Mouse (Mus musculus): Measurements from ENCODE around the gene Alb. TPM values are rescaled to one million over a fixed set of nuclear protein-coding genes. Genes with fewer than 3 reads are reported as not detected.

Gene Alb
- total RNA-seq (2021), result 1 to 10 TPM in 1 of 2 experiments, under 1 TPM in 1; 0.48 to 1.8 TPM

- no peak for DNase-seq
- intact Hi-C loops (cut with DNase I), result no loop called here
Measured at GRCm38 (mm10) chr5:90460619-90461018, at the start of gene Alb. Gene Alb (plus strand): TSS chr5:90460897.

DNA sequence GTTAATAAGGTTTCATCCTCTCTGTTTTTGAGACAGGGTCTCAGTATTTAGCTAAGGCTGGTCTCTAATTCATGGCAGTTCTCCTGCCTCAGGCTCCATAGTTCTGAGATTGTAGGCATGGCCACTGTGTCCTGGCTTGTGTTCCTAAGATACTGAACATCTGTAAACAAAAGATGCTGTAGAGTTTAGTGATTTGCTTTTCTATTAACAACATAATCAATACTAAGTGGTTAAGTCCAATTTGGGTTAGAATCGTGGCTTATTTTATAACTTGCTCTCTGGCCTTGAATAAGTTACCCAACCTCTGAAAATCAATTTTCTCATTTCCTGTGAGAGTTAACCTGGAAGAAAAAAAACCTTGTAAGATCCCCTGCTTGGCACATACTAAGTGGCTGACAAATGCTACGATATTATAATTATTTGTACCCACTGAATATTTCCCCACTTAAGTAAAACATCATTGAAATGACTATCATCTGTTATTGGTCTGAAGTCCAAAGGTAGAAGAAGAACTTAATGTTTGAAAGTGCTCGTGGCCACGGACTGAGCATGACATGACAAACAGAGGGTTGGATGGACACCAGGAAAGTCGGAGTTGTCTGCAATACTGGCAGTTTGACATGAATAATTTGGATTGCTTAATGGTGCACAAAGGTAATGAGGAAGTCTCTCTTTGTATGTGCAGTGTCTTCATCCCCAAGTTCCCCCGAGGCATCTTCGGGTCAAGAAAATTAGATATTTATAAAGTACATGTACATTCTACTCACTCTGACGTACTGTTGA is 46.4 kb upstream of the Alb start:
- intact Hi-C loops (cut with DNase I), result no loop called here

GRCm38 (mm10) chr5:90414925-90415295 is 45.8 kb upstream of the Alb start:
- no peak for DNase-seq
- intact Hi-C loops (cut with DNase I), result no loop called here

More for the DNA sequence above, 46.4 kb upstream of the Alb start:
- no peak for DNase-seq

GRCm38 (mm10) chr5:90424625-90425024 is 36.1 kb upstream of the Alb start:
- intact Hi-C loops (cut with DNase I), result no loop called here

DNA sequence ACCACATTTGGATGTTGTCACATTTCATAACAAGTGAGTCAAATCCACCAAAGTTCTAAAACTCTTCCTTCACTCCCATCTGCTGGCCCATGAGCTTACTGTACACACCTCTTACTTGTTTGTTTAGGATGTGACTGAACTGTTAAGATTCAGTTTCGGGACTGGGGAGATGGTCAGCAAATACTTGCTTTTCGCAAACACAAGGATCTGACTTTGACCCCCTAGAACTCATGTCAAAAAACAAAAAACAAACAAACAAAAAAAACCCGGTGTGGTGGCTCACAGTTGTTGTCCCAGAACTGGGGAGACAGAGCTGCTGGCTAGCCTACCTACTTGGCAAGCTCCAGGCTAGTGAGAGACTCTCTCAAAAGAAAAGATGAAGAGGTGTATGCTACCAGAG is 35.5 kb upstream of the Alb start:
- intact Hi-C loops (cut with DNase I), result no loop called here
- no peak for DNase-seq

More at GRCm38 (mm10) chr5:90424625-90425024, 36.1 kb upstream of the Alb start:
- no peak for DNase-seq

- no peak for DNase-seq
- intact Hi-C loops (cut with DNase I), result no loop called here
Measured at GRCm38 (mm10) chr5:90431053-90431452, 29.6 kb upstream of the Alb start.

GRCm38 (mm10) chr5:90439157-90439556 is 21.5 kb upstream of the Alb start:
- intact Hi-C loops (cut with DNase I), result no loop called here
- no peak for DNase-seq

DNA sequence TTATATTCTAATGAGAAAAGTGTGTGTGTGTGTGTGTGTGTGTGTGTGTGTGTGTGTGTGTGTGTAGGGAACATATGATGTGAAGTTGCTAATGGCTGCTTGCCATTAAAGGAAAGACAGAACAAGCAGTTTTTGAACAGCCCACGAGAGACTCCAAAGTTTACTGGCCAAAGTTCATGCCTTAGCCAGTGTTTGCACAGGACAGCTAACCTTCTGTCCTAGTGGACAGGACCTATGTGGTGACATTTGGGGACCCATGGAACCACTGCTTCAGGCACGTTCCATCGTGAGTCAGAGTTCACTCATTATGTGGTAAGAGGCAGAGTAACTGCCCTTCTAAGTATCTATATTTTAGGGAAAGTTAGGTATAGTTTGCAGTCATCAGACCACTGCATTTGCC is 13.1 kb upstream of the Alb start:
- DNase-seq, result no peak
- intact Hi-C loops (cut with DNase I), result no loop called here

DNA sequence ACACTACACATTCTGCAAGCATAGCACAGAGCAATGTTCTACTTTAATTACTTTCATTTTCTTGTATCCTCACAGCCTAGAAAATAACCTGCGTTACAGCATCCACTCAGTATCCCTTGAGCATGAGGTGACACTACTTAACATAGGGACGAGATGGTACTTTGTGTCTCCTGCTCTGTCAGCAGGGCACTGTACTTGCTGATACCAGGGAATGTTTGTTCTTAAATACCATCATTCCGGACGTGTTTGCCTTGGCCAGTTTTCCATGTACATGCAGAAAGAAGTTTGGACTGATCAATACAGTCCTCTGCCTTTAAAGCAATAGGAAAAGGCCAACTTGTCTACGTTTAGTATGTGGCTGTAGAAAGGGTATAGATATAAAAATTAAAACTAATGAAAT is 10.7 kb upstream of the Alb start:
- DNase-seq, result no peak
- intact Hi-C loops (cut with DNase I), result no loop called here

- DNase-seq, result no peak
- intact Hi-C loops (cut with DNase I), result no loop called here
Measured at GRCm38 (mm10) chr5:90452711-90453110, 8.0 kb upstream of the Alb start.

DNA sequence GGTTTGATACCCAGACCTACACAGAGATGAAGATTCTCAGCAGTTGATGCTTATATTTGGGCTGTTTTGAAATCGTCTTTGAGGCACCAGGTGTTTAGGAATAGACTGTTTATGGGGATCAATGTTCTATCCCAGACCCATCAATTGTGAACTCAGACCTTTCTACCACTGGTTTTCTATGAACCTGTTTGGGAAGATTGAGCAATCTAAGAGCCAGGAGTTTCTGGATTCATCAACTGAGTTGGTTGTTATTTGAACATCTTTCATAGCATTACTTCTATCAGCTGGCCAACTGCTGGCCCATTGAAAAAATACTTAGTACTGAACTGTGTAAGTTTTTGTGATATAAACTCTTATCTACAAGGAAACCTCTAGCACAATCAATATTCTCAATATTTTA is 3.5 kb upstream of the Alb start:
- DNase-seq, result no peak
- intact Hi-C loops (cut with DNase I), result no loop called here

- intact Hi-C loops (cut with DNase I), result no loop called here
- no peak for DNase-seq
Measured at GRCm38 (mm10) chr5:90458727-90459126, 2.0 kb upstream of the Alb start.

- intact Hi-C loops (cut with DNase I), result no loop called here
- DNase-seq, result no peak
Measured at GRCm38 (mm10) chr5:90466806-90467205, 6.1 kb downstream of the Alb start.

DNA sequence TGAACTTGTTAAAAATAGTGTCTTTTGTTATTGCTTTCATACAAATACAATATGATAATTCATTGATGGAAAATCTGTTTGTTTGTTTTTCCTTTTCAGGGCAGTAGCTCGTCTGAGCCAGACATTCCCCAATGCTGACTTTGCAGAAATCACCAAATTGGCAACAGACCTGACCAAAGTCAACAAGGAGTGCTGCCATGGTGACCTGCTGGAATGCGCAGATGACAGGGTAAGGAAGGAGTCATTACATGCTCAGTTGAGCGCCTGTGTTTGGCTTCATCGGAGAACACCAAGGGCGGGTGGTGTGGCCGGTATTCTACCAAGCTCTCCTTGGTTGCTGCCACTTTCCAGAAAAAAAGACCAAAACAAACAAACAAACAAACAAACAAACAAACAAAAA is 6.5 kb downstream of the Alb start:
- DNase-seq, result peak in 1 of 2 experiments; percentile 6
- intact Hi-C loops (cut with DNase I), result no loop called here

- intact Hi-C loops (cut with DNase I), result no loop called here
- DNase-seq, result no peak
Measured at GRCm38 (mm10) chr5:90470836-90471235, 10.1 kb downstream of the Alb start.

DNA sequence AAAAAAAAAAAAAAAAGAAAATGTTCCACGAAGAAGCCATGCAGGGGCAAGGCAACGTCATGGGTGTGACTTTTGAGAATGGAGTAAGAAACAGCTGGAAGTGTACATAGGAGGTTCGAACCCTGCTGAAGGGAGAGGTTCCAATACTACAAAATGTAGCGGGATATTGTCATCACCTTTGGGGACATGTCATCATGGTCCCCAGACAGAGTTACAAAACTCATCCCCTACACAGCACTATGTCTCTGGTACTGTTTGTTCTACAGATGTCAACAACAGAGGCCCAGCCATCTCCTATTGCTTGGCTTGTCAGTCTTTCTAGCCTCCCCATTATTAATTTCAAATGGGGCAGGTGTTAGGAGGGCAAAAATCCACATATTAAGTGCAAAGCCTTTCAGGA is 13.2 kb downstream of the Alb start:
- intact Hi-C loops (cut with DNase I), result no loop called here

GRCm38 (mm10) chr5:90474369-90474768 is 13.7 kb downstream of the Alb start:
- intact Hi-C loops (cut with DNase I), result no loop called here
- no peak for DNase-seq

More for the DNA sequence above, 13.2 kb downstream of the Alb start:
- DNase-seq, result no peak

- DNase-seq, result no peak
- intact Hi-C loops (cut with DNase I), result no loop called here
Measured at GRCm38 (mm10) chr5:90476741-90477140, 16.0 kb downstream of the Alb start.

- intact Hi-C loops (cut with DNase I), result no loop called here
- DNase-seq, result no peak
Measured at GRCm38 (mm10) chr5:90477308-90478140, 16.8 kb downstream of the Alb start.

DNA sequence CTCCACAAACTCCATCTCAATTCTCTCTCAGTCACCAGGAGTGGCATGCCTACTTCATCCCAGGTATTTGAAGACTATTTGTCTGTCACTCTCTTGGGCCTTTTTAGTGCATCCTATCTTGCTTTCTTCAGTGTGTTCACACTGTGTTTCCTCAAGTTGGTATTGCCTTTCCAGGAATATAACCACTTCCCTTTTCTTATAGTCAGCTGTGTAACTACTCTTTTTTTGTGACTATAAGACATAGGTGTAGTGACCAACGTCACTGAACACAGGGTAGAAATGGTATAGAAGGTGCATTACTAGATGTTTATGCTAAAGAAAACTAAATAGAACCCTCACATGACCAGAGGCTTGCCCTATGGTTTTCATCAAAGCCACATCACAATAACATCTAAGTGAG is 18.2 kb downstream of the Alb start:
- no peak for DNase-seq
- intact Hi-C loops (cut with DNase I), result no loop called here

DNA sequence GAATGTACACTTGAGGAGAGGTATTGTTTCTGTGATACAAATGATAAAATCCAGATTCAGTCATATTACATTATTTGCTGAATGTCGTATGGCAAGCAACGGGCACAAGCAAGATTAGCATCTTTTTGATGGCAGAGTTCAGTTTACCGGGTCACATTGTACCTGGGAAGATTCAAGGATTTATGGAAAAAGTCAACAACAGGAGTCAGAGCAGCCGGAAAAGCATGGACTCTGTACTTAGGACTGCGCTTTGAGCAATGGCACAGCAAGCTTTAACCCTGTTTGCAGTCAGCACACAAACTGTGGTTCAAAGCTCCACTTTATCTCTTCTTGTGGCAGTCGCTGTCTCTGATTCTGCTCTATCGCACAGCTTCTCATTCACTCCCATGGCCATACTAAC is 24.9 kb downstream of the Alb start:
- no peak for DNase-seq
- intact Hi-C loops (cut with DNase I), result no loop called here

GRCm38 (mm10) chr5:90488323-90488722 is 27.6 kb downstream of the Alb start:
- no peak for DNase-seq
- intact Hi-C loops (cut with DNase I), result no loop called here

All from heart, postnatal 10 days (tissue).